Mouse (Mus musculus) cerebellum, adult 11 months (tissue): ENCODE results near the gene 4933428M09Rik.
"Not testable (repeated sequence)": the region's sequence is repeated elsewhere in the genome, so short reads cannot be mapped to it uniquely, and the experiment has no call there.

Source experiments
- DNase-seq: peaks from one replicate; pipeline ENCODE4 v3.0.0; 2022

4933428M09Rik gene

DNA sequence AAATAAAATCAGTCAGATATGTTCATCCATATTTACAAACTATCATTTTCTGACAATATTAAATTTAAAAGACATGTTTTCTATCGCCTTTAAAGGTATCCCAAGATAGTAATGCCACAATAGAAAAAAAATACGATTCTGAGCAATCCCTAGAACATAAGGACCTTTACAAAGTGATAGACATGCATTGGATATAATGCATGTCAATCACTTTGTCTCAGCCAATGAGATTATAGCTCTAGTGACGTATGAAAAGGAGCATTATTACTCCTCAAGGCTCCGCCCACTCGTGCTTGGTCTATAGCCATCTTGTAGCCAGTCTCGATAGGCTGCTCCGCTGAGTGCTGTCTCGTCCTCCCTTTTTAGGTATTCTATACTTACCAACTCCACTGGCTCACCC is at the start of gene 4933428M09Rik:
4933428M09Rik (plus strand) TSS at position 301 of the 400 bp plus-strand sequence.
- DNase-seq = no peak

DNA sequence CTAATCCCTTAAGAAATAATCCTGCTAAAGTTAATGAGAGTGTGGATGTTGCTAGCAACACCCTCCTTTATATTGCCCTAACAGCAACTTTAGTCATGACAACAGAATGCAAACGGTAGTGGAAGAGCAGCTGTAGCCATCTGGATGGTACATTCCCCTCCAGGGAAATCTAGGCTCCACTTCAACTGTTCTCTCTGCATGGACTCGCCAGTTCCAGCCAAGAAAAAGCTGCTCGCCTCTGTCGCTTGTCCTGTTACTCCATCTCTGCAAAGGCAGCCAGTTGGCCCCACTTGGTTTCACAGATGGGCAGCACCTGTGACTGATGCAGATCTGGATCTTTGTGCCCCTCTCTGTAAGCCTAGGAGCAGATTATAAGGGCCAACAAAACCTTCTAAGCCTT is 45.0 kb upstream of the 4933428M09Rik start:
- no peak for DNase-seq

DNA sequence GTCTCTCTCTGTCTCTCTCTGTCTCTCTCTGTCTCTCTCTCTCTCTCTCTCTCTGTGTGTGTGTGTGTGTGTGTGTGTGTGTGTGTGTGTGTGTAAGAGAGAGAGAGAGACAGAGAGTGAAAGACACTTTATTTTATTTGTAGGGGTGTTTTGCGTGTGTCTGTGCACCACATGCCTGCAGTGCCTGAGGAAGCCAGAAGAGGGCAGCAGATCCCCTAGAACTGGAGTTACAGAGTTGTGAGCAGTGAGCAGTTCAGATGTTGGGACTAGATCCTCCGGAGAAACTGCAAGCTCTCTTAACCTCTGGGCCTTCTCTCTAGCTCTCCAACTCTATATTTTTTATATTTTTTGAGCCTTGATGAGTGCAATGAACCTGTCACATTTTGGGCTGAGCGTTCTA is 12.5 kb downstream of the 4933428M09Rik start:
- not testable (repeated sequence) for DNase-seq

DNA sequence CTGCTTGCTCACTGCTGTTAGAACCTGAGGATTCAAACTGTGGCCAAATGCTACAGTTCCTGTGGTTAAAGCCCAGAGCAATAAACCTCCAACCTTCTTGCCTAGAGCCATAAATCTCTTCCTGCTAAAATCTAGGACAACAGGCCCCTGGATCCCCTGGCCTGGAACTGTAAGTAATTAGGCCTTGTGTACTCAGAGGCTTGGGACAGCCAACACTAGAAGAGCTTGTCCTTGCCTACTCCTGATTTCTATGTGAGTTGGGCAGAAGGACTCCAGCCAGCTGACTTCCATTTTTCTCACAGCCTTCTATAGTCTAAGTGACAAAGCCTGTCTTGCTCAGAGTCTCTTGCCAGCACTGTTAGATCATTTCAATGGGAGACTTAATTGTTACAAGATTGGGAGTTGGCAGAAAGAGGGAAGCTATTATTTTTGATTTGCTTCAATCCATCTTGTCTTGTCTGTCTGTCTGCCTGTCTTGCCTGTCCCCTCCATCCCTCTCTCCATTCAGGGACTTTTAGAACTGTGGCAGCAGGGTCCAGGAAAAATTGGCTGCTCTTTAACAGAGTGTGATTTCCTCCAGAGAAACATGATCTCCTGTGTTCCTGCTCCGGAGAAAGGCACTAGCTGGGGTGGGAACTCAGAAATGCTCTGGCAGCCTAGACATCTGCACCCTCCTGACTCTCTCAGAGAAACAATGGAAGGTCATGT is 15.7 kb downstream of the 4933428M09Rik start:
- DNase-seq = no peak

DNA sequence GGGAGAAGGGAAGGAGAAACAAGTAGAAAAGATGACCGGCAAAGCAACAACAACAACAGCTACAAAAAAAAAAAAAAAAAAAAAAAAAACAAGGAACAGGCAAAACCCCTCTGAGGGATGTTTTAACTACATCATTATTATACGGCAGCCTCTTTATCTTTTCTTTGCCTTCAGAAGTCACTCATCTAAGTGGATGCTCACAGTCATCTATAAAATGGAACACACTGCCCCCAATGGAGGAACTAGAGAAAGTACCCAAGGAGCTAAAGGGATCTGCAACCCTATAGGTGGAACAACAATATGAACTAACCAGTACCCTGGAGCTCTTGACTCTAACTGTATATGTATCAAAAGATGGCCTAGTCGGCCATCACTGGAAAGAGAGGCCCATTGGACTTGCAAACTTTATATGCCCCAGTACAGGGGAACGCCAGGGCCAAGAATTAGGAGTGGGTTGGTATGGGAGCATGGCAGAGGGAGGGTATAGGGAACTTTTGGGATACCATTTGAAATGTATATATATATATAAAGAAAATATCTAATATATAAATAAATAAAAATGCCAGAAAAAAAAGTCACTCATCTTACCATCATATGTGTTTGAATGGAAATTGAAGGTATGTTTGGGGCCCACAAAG is 30.3 kb downstream of the 4933428M09Rik start:
- DNase-seq = not testable (repeated sequence)

DNA sequence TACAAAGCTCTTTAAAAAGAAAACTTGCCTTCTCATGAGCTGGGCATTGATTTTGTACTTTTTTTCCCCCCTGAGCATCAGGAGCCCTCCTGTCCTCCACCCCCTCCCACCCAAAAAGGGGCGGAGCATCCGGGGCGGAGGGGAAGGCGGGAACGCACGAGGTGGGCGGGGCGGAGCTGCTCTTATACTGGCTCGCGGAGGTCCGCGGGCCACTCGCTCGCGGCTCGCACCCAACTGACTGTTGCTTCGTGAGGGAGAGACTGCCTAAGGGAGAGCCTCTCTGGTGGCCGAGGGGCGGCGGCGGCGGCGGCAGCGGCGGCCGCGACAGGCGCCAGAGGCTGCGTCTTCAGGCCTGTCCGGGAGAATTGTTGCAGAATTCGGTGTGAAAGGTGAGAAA is 30.8 kb downstream of the 4933428M09Rik start, which contains the start of gene Mum1l1:
Mum1l1 (plus strand) TSS at position 214 of the 397 bp plus-strand sequence.
- DNase-seq = peak; percentile 10

DNA sequence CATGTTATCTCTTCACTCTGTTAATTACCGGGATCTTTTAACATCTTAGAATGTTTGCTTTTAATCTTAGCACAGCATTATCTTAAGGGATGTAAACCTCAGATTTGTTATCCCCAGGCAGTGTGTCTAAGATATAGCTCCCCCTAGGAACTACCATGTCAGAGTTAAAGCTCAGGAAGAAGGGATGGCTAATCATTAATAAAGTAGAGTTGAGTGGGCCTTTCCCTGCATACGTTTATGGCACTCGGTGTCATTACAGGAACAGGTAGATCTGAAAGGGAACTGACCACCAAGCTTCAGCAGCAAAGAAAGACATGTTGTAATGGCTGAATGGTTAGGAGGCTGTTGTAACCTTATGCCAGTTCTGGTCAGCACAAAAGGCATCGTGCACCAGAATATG is 35.7 kb downstream of the 4933428M09Rik start:
- DNase-seq = no peak

DNA sequence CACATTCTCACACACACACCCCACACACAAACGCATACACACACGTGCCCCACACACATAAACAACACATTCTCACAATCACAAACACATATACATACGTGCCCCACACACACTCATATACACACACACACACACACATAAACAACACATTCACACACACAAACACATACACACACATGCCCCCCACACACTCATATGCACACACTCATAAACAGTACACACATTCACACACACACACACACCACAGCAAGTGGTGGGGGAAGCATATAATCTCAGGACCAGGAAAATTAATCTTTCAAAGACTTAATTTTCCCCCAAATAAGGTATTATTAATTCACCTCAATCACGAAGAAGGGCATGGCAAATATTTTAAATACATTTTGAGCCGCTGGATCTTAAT is 37.4 kb downstream of the 4933428M09Rik start:
- no peak for DNase-seq

DNA sequence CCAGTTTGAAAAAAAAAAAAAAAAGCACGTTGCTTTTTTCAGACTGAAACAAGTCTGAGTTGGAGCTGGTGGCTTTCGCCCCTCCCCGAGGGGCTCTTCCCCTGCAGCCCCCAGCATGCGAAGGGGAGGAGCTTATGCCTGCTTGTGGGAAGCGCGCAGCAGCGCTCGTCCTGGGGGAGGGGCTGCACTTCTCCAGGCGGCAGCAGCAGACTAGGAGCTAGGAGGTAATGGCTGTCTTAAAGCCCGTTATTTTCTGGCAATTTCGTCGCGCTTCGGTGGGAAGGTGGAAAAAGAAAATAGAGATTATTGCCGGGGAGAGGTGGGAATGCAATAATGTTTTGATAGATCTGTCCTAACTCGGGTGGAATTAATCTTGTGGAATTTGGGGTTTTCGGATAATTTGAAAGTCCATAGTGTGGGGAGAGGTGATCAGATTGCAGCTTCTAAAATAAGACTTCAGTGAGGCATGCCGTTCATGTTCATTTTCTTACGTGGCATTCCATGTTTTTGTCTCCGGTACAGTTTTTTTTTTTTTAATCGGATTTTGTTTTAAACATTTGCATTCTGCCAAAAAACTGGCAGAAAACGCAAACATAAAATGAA is 38.1 kb downstream of the 4933428M09Rik start:
- DNase-seq = peak; percentile 11

DNA sequence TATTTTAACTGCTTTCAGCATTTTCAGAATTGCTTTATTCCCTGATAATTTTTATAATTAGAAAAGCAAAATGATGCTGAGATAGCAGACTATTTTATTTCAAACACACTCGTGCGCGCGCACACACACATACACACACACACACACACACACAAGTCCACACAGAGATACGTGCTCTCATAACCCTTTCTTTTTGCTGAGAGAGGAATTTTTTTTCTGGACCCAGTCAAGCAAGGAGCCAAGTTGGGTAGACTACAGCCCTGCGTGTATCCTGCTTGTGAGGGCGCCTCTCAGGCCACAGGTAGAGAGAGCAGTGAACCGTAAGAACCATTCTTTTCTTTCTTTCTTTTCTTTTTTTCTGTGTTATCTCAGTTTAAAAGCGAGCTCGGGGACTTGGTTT is 38.7 kb downstream of the 4933428M09Rik start:
- no peak for DNase-seq

DNA sequence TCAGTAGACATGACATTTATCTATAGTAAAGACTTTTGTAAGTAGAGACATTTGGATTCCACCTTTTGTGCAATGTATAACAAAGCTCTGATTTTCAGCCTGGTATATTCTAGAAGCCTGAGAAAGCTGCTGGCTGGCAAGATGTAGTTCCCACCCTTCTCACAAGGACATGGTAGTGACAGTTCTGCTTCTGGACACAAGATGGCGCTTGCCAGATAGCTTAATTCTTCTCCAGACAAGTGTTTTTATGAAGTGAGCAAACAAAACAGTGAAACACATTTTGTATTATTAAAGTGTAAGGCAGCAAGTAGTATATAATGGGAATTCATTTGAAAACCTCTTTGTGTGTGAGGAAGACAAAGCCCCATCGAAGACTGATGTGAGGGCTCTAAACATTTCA is 40.0 kb downstream of the 4933428M09Rik start:
- peak; percentile 4 for DNase-seq

DNA sequence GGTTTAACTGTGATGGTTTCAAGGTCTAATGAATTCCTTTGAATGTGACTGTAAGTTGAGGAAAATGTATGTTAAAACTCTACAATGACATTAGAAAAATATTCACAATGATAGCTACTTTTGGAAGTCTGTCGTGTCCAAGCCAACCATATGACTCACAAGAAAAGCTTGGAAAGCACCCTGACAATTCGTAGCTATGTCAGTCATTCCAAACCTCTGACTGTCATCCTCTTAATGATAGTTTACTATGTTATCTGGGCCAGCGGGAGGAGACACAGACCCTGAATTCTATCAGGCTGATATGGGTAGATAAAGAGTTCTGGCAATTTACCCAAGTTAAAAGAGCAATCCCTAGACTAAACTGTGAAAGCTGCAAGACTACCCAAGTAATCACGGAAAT is 41.8 kb downstream of the 4933428M09Rik start:
- no peak for DNase-seq

DNA sequence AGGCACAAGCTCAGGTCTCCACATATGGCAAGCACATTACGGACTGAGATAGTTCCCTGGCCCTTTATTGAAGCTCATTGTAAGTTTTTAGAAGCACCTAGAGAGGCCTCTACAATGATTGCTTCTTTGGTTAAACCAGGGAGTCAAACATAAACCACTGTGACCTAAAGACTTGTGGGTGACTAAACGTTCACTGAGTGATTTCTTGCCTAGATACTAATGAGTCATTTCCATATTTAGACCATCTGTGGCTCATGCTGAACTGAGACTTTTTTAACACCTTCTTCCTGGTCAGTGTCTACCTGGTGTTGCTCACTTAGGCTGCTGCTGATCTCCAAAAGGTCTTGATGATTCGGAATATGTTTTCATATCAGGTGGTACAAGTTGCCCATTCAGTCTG is 42.9 kb downstream of the 4933428M09Rik start:
- DNase-seq = no peak
